Mouse (Mus musculus): ENCODE measurements around the gene Hdgfl3. TPM values are rescaled to one million over a fixed set of nuclear protein-coding genes. Genes with fewer than 3 reads are reported as not detected.

Gene Hdgfl3
- total RNA-seq, 1 experiment: 3.7 TPM

DNA sequence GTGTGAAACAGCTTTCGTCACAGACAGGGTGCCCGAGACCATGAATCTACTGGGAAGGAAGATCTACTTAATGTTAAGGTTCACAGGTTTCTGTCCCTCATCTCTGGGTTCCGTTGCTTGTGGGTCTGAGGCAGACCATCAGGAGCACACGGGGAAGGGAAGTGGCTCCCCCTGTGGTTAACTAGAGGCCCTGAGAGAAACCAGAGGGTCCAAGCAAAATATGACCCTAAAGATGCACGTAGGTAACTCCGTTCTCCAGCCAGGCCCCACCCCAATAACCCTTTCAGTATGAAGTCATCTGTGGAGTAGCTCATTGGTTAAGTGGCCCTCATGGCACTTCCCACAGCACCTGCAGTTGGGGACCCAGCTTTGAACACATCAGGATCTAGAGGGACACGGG lies 84.6 kb downstream of the Hdgfl3 start:
- H3K9ac ChIP-seq (ENCODE audit: insufficient read depth, low read depth, low read length, poor library complexity, severe bottlenecking): no peak overlapping the region
- no peak overlapping the region for H3K27ac ChIP-seq (ENCODE audit: insufficient read depth, low read depth, low read length, poor library complexity, severe bottlenecking)

DNA sequence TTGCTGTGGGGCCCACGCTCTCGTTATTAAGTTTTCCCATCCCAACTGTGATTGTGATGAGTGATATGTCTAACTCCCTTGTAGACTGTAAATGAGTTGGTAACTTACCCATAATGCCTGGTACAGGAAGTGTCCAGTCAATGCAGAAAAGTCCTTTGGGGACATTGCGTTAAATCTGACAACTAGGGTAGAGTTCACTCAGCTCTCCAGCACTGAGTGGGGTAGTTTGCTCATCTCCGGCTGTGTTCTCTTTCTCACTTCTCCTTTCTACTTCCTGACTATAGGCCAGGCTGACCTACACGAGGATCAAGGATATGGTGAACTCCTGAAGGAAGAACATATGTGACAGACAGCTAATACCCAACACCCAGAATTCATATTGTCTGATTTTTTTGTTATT lies 85.1 kb downstream of the Hdgfl3 start:
- no peaks in the 10 kb centered on the region for H3K36me3 ChIP-seq (ENCODE audit: control insufficient read depth, insufficient read depth, low read length, poor library complexity, severe bottlenecking)
- DNase-seq (ENCODE audit: low read depth, low spot score): no peak
- H3K9me3 ChIP-seq (ENCODE audit: control insufficient read depth, insufficient read depth, low read depth, low read length): no peaks in the 10 kb centered on the region
- no peak overlapping the region for H3K4me3 ChIP-seq (ENCODE audit: insufficient read depth in 1 of 2, low read depth in 1 of 2, low read length in 2 of 2, poor library complexity in 1 of 2, severe bottlenecking in 1 of 2)
- TF ChIP-seq ZC3H11A (IDR thresholded peaks at IDR 0.05; ENCODE audit: borderline replicate concordance, low read depth, low read length) (no peak), HCFC1 (IDR thresholded peaks at IDR 0.05; ENCODE audit: borderline replicate concordance, insufficient read depth, low read length) (no peak), CHD2 (IDR thresholded peaks at IDR 0.05; ENCODE audit: low read depth, low read length) (no peak), ZNF384 (IDR thresholded peaks at IDR 0.05; ENCODE audit: low read depth, low read length) (no peak), MAFK (IDR thresholded peaks at IDR 0.05; ENCODE audit: insufficient read depth, low read depth, low read length) (no peak)
- in situ Hi-C loops (cut with MboI; ENCODE audit: low sequenced_read_pairs in 2 of 2, unreplicated experiment in 2 of 2): no loop called here
- H3K4me1 ChIP-seq (ENCODE audit: control insufficient read depth in 2 of 2, insufficient read depth in 2 of 2, low read length in 2 of 2, poor library complexity in 1 of 2): no peaks in the 10 kb centered on the region
- no peak overlapping the region for H3K27ac ChIP-seq (ENCODE audit: insufficient read depth, low read depth, low read length, poor library complexity, severe bottlenecking)
- no peak overlapping the region for H3K9ac ChIP-seq (ENCODE audit: insufficient read depth, low read depth, low read length, poor library complexity, severe bottlenecking)

More for the DNA sequence above, 84.6 kb downstream of the Hdgfl3 start:
- no peak for DNase-seq (ENCODE audit: low read depth, low spot score)
- Histone ChIP-seq H3K4me1 (ENCODE audit: control insufficient read depth in 2 of 2, insufficient read depth in 2 of 2, low read length in 2 of 2, poor library complexity in 1 of 2) (no peaks in the 10 kb centered on the region), H3K4me3 (ENCODE audit: insufficient read depth in 1 of 2, low read depth in 1 of 2, low read length in 2 of 2, poor library complexity in 1 of 2, severe bottlenecking in 1 of 2) (no peak overlapping the region), H3K36me3 (ENCODE audit: control insufficient read depth, insufficient read depth, low read length, poor library complexity, severe bottlenecking) (no peaks in the 10 kb centered on the region), H3K9me3 (ENCODE audit: control insufficient read depth, insufficient read depth, low read depth, low read length) (no peaks in the 10 kb centered on the region)
- in situ Hi-C loops (cut with MboI; ENCODE audit: low sequenced_read_pairs in 2 of 2, unreplicated experiment in 2 of 2): no loop called here
- TF ChIP-seq MAFK (IDR thresholded peaks at IDR 0.05; ENCODE audit: insufficient read depth, low read depth, low read length) (no peak), ZC3H11A (IDR thresholded peaks at IDR 0.05; ENCODE audit: borderline replicate concordance, low read depth, low read length) (no peak), ZNF384 (IDR thresholded peaks at IDR 0.05; ENCODE audit: low read depth, low read length) (no peak), HCFC1 (IDR thresholded peaks at IDR 0.05; ENCODE audit: borderline replicate concordance, insufficient read depth, low read length) (no peak), CHD2 (IDR thresholded peaks at IDR 0.05; ENCODE audit: low read depth, low read length) (no peak)

DNA sequence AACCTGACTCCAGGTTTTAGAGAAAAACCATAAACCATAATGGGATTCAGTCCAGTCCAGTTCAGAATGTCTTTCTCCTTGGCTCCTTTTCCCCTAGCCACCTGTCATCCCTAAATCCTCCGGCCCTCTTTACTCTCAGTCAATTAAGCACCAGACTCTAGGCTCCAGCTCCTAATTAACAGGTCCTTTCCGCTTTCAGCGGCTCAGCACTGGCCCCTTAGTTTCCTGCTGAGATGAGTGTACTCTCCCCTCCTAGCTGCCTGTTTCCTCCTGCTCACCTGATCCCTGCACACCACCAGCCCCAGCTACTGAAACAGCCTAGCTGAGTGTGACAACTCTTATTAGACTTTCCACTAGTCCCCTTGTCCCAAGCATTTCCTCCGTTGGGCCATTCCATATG lies 86.5 kb downstream of the Hdgfl3 start:
- no peak overlapping the region for H3K9ac ChIP-seq (ENCODE audit: insufficient read depth, low read depth, low read length, poor library complexity, severe bottlenecking)
- DNase-seq (ENCODE audit: low read depth, low spot score): no peak

DNA sequence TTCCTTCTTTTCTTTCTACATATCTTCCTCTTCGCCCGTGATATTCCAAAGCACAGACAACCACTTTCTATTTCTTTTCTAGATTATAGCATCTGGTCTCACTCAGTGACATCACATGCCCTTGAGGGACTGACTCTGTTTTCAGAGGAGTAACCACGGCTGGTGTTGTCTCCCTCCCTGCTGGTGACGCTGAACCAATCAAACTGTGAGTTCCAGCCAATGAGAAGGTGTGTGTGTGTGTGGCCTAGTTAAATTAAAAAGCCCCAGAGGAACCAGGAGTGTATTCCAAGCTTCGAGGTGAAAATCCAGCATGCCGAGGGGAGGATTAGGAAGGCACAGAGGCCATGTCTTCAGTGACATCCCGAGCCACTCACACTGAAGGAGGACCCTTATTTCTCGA lies 87.3 kb downstream of the Hdgfl3 start:
- Histone ChIP-seq H3K4me3 (ENCODE audit: insufficient read depth in 1 of 2, low read depth in 1 of 2, low read length in 2 of 2, poor library complexity in 1 of 2, severe bottlenecking in 1 of 2) (no peak overlapping the region), H3K36me3 (ENCODE audit: control insufficient read depth, insufficient read depth, low read length, poor library complexity, severe bottlenecking) (no peaks in the 10 kb centered on the region), H3K4me1 (ENCODE audit: control insufficient read depth in 2 of 2, insufficient read depth in 2 of 2, low read length in 2 of 2, poor library complexity in 1 of 2) (no peaks in the 10 kb centered on the region), H3K9me3 (ENCODE audit: control insufficient read depth, insufficient read depth, low read depth, low read length) (no peaks in the 10 kb centered on the region), H3K27ac (ENCODE audit: insufficient read depth, low read depth, low read length, poor library complexity, severe bottlenecking) (no peak overlapping the region), H3K9ac (ENCODE audit: insufficient read depth, low read depth, low read length, poor library complexity, severe bottlenecking) (no peak overlapping the region)
- DNase-seq (ENCODE audit: low read depth, low spot score): no peak
- in situ Hi-C loops (cut with MboI; ENCODE audit: low sequenced_read_pairs in 2 of 2, unreplicated experiment in 2 of 2): no loop called here
- TF ChIP-seq HCFC1 (IDR thresholded peaks at IDR 0.05; ENCODE audit: borderline replicate concordance, insufficient read depth, low read length) (no peak), ZC3H11A (IDR thresholded peaks at IDR 0.05; ENCODE audit: borderline replicate concordance, low read depth, low read length) (no peak), ZNF384 (IDR thresholded peaks at IDR 0.05; ENCODE audit: low read depth, low read length) (no peak), MAFK (IDR thresholded peaks at IDR 0.05; ENCODE audit: insufficient read depth, low read depth, low read length) (no peak), CHD2 (IDR thresholded peaks at IDR 0.05; ENCODE audit: low read depth, low read length) (no peak)

More for the DNA sequence above, 86.5 kb downstream of the Hdgfl3 start:
- Histone ChIP-seq H3K36me3 (ENCODE audit: control insufficient read depth, insufficient read depth, low read length, poor library complexity, severe bottlenecking) (no peaks in the 10 kb centered on the region), H3K4me3 (ENCODE audit: insufficient read depth in 1 of 2, low read depth in 1 of 2, low read length in 2 of 2, poor library complexity in 1 of 2, severe bottlenecking in 1 of 2) (no peak overlapping the region), H3K9me3 (ENCODE audit: control insufficient read depth, insufficient read depth, low read depth, low read length) (no peaks in the 10 kb centered on the region), H3K4me1 (ENCODE audit: control insufficient read depth in 2 of 2, insufficient read depth in 2 of 2, low read length in 2 of 2, poor library complexity in 1 of 2) (no peaks in the 10 kb centered on the region), H3K27ac (ENCODE audit: insufficient read depth, low read depth, low read length, poor library complexity, severe bottlenecking) (no peak overlapping the region)
- in situ Hi-C loops (cut with MboI; ENCODE audit: low sequenced_read_pairs in 2 of 2, unreplicated experiment in 2 of 2): no loop called here
- TF ChIP-seq HCFC1 (IDR thresholded peaks at IDR 0.05; ENCODE audit: borderline replicate concordance, insufficient read depth, low read length) (no peak), ZC3H11A (IDR thresholded peaks at IDR 0.05; ENCODE audit: borderline replicate concordance, low read depth, low read length) (no peak), ZNF384 (IDR thresholded peaks at IDR 0.05; ENCODE audit: low read depth, low read length) (no peak), MAFK (IDR thresholded peaks at IDR 0.05; ENCODE audit: insufficient read depth, low read depth, low read length) (no peak), CHD2 (IDR thresholded peaks at IDR 0.05; ENCODE audit: low read depth, low read length) (no peak)

- no peaks in the 10 kb centered on the region for H3K9me3 ChIP-seq (ENCODE audit: control insufficient read depth, insufficient read depth, low read depth, low read length)
- no peak overlapping the region for H3K9ac ChIP-seq (ENCODE audit: insufficient read depth, low read depth, low read length, poor library complexity, severe bottlenecking)
- H3K4me1 ChIP-seq (ENCODE audit: control insufficient read depth in 2 of 2, insufficient read depth in 2 of 2, low read length in 2 of 2, poor library complexity in 1 of 2): no peaks in the 10 kb centered on the region
- TF ChIP-seq ZNF384 (IDR thresholded peaks at IDR 0.05; ENCODE audit: low read depth, low read length): no peak
- no peak for TF ChIP-seq CHD2 (IDR thresholded peaks at IDR 0.05; ENCODE audit: low read depth, low read length)
- H3K36me3 ChIP-seq (ENCODE audit: control insufficient read depth, insufficient read depth, low read length, poor library complexity, severe bottlenecking): no peaks in the 10 kb centered on the region
- no peak for DNase-seq (ENCODE audit: low read depth, low spot score)
- in situ Hi-C loops (cut with MboI; ENCODE audit: low sequenced_read_pairs in 2 of 2, unreplicated experiment in 2 of 2): no loop called here
- no peak overlapping the region for H3K4me3 ChIP-seq (ENCODE audit: insufficient read depth in 1 of 2, low read depth in 1 of 2, low read length in 2 of 2, poor library complexity in 1 of 2, severe bottlenecking in 1 of 2)
- no peak overlapping the region for H3K27ac ChIP-seq (ENCODE audit: insufficient read depth, low read depth, low read length, poor library complexity, severe bottlenecking)
Measured at GRCm38 (mm10) chr7:81846008-81846407, 88.3 kb downstream of the Hdgfl3 start.
